Mouse (Mus musculus): ENCODE results near the gene Cct8l1. TPM values are rescaled to one million over a fixed set of nuclear protein-coding genes. Genes with fewer than 3 reads are reported as not detected.
A peak's percentile ranks its signal among the peaks of the same experiment; 100 is the strongest.

Gene Cct8l1
- polyA plus RNA-seq, 1 experiment: not detected

GRCm38 (mm10) chr5:25497720-25498345 is 18.0 kb upstream of the Cct8l1 start:
- Histone ChIP-seq H3K4me3 (ENCODE audit: insufficient read depth, poor library complexity, severe bottlenecking) (peak overlapping the region; percentile 71), H3K27me3 (ENCODE audit: control insufficient read depth, insufficient read depth, insufficient read length) (no peaks in the 10 kb centered on the region), H3ac (ENCODE audit: control insufficient read depth, insufficient read length, low read depth) (peak overlapping the region; percentile 71), H3K36me3 (ENCODE audit: control insufficient read depth, insufficient read depth) (no peaks in the 10 kb centered on the region), H3K79me2 (ENCODE audit: control insufficient read depth, insufficient read depth) (peaks cover 50% of the 10 kb centered on the region), H3K79me3 (ENCODE audit: low read depth) (peaks cover 33% of the 10 kb centered on the region)
- TF ChIP-seq MYOD1 (IDR thresholded peaks at IDR 0.05; ENCODE audit: control insufficient read depth, insufficient read length, low read depth) (no peak), CTCF (IDR thresholded peaks at IDR 0.05; ENCODE audit: control insufficient read depth, insufficient read depth, insufficient read length) (no peak), USF1 (IDR thresholded peaks at IDR 0.05; ENCODE audit: low read depth) (no peak), CEBPB (IDR thresholded peaks at IDR 0.05; ENCODE audit: low read depth) (no peak), MYOG (IDR thresholded peaks at IDR 0.05; ENCODE audit: control insufficient read depth, extremely low read depth, insufficient read length) (no peak), MAX (IDR thresholded peaks at IDR 0.05) (no peak), FOSL1 (IDR thresholded peaks at IDR 0.05; ENCODE audit: insufficient read depth, low read length, poor library complexity, severe bottlenecking) (no peak)

- no peak for TF ChIP-seq MAX (IDR thresholded peaks at IDR 0.05)
- no peak for TF ChIP-seq CEBPB (IDR thresholded peaks at IDR 0.05; ENCODE audit: low read depth)
- no peak for TF ChIP-seq FOSL1 (IDR thresholded peaks at IDR 0.05; ENCODE audit: insufficient read depth, low read length, poor library complexity, severe bottlenecking)
- no peak for TF ChIP-seq MYOG (IDR thresholded peaks at IDR 0.05; ENCODE audit: control insufficient read depth, extremely low read depth, insufficient read length)
- no peak for TF ChIP-seq USF1 (IDR thresholded peaks at IDR 0.05; ENCODE audit: low read depth)
- no peak for TF ChIP-seq CTCF (IDR thresholded peaks at IDR 0.05; ENCODE audit: control insufficient read depth, insufficient read depth, insufficient read length)
- no peak for TF ChIP-seq MYOD1 (IDR thresholded peaks at IDR 0.05; ENCODE audit: control insufficient read depth, insufficient read length, low read depth)
- Histone ChIP-seq H3K79me3 (ENCODE audit: low read depth) (peaks cover 28% of the 10 kb centered on the region), H3K27me3 (ENCODE audit: control insufficient read depth, insufficient read depth, insufficient read length) (no peaks in the 10 kb centered on the region), H3K36me3 (ENCODE audit: control insufficient read depth, insufficient read depth) (no peaks in the 10 kb centered on the region), H3ac (ENCODE audit: control insufficient read depth, insufficient read length, low read depth) (peak within 1 kb of the TSS; percentile 79), H3K4me3 (ENCODE audit: insufficient read depth, poor library complexity, severe bottlenecking) (peak within 1 kb of the TSS; percentile 71), H3K79me2 (ENCODE audit: control insufficient read depth, insufficient read depth) (peaks cover 44% of the 10 kb centered on the region)
These were observed 17.5 kb upstream of the Cct8l1 start, which contains the start of gene Kmt2c for GRCm38 (mm10) chr5:25498346-25498820. Gene Kmt2c, minus strand, starts transcription at chr5:25498783.

GRCm38 (mm10) chr5:25498821-25499422 is 16.9 kb upstream of the Cct8l1 start:
- peak overlapping the region; percentile 75 for H3ac ChIP-seq (ENCODE audit: control insufficient read depth, insufficient read length, low read depth)
- peaks cover 40% of the 10 kb centered on the region for H3K79me2 ChIP-seq (ENCODE audit: control insufficient read depth, insufficient read depth)
- peak; percentile 58 for TF ChIP-seq MYOD1 (IDR thresholded peaks at IDR 0.05; ENCODE audit: control insufficient read depth, insufficient read length, low read depth)
- TF ChIP-seq CEBPB (IDR thresholded peaks at IDR 0.05; ENCODE audit: low read depth): no peak
- no peak for TF ChIP-seq MAX (IDR thresholded peaks at IDR 0.05)
- no peak for TF ChIP-seq FOSL1 (IDR thresholded peaks at IDR 0.05; ENCODE audit: insufficient read depth, low read length, poor library complexity, severe bottlenecking)
- peaks cover 24% of the 10 kb centered on the region for H3K79me3 ChIP-seq (ENCODE audit: low read depth)
- H3K27me3 ChIP-seq (ENCODE audit: control insufficient read depth, insufficient read depth, insufficient read length): no peaks in the 10 kb centered on the region
- H3K4me3 ChIP-seq (ENCODE audit: insufficient read depth, poor library complexity, severe bottlenecking): peak overlapping the region; percentile 71
- no peaks in the 10 kb centered on the region for H3K36me3 ChIP-seq (ENCODE audit: control insufficient read depth, insufficient read depth)

GRCm38 (mm10) chr5:25499423-25500398 is 16.2 kb upstream of the Cct8l1 start:
- Histone ChIP-seq H3ac (ENCODE audit: control insufficient read depth, insufficient read length, low read depth) (peak overlapping the region; percentile 79), H3K4me3 (ENCODE audit: insufficient read depth, poor library complexity, severe bottlenecking) (peak overlapping the region; percentile 71), H3K27me3 (ENCODE audit: control insufficient read depth, insufficient read depth, insufficient read length) (no peaks in the 10 kb centered on the region), H3K79me2 (ENCODE audit: control insufficient read depth, insufficient read depth) (peaks cover 32% of the 10 kb centered on the region), H3K36me3 (ENCODE audit: control insufficient read depth, insufficient read depth) (no peaks in the 10 kb centered on the region), H3K79me3 (ENCODE audit: low read depth) (peaks cover 16% of the 10 kb centered on the region)
- TF ChIP-seq MAX (IDR thresholded peaks at IDR 0.05): peak; percentile 80
- TF ChIP-seq USF1 (IDR thresholded peaks at IDR 0.05; ENCODE audit: low read depth): no peak

- H3K4me3 ChIP-seq (ENCODE audit: insufficient read depth, poor library complexity, severe bottlenecking): no peak overlapping the region
- TF ChIP-seq CEBPB (IDR thresholded peaks at IDR 0.05; ENCODE audit: low read depth): no peak
These were observed 15.2 kb upstream of the Cct8l1 start for GRCm38 (mm10) chr5:25500686-25501085.

More at GRCm38 (mm10) chr5:25500686-25501085, 15.2 kb upstream of the Cct8l1 start:
- no peaks in the 10 kb centered on the region for H3K36me3 ChIP-seq (ENCODE audit: control insufficient read depth, insufficient read depth)
- H3ac ChIP-seq (ENCODE audit: control insufficient read depth, insufficient read length, low read depth): no peak overlapping the region
- peaks cover 23% of the 10 kb centered on the region for H3K79me2 ChIP-seq (ENCODE audit: control insufficient read depth, insufficient read depth)
- H3K27me3 ChIP-seq (ENCODE audit: control insufficient read depth, insufficient read depth, insufficient read length): no peaks in the 10 kb centered on the region
- peaks cover 11% of the 10 kb centered on the region for H3K79me3 ChIP-seq (ENCODE audit: low read depth)
